Mouse (Mus musculus) hindlimb bud, embryonic 11.5 days (tissue): ENCODE results near the gene Scn4a.

Experiments
- DNase-seq: peaks from one replicate; pipeline ENCODE4 v3.0.0-alpha.2; 2012; ENCODE audit warnings: low read depth, low spot score; ENCODE audit errors: extremely low spot score

The Scn4a gene

GRCm38 (mm10) chr11:106273311-106273684 is 79.8 kb downstream of the Scn4a start:
- no peak for DNase-seq

GRCm38 (mm10) chr11:106272644-106273310 is 80.3 kb downstream of the Scn4a start, which contains the start of gene Smarcd2:
Gene Smarcd2 (minus strand): TSS chr11:106272972.
- peak; percentile 89 for DNase-seq

GRCm38 (mm10) chr11:106271794-106272643 is 81.1 kb downstream of the Scn4a start:
- no peak for DNase-seq

GRCm38 (mm10) chr11:106271131-106271793 is 81.8 kb downstream of the Scn4a start:
- DNase-seq = no peak

GRCm38 (mm10) chr11:106269060-106269431 is 84.0 kb downstream of the Scn4a start:
- no peak for DNase-seq
